Mouse (Mus musculus): ENCODE results near the gene Tspyl2. TPM values are rescaled to one million over a fixed set of nuclear protein-coding genes. Genes with fewer than 3 reads are reported as not detected.
"Not testable (repeated sequence)": the region's sequence is repeated elsewhere in the genome, so short reads cannot be mapped to it uniquely, and the experiment has no call there.

The Tspyl2 gene
- total RNA-seq, 2 experiments from 2014 or later, result 12.0 to 16.7 TPM

- intact Hi-C loops (cut with DNase I), result loop anchor here (5.0 kb wide), 1 partner anchor 189 kb away; no protein-coding TSS in a partner anchor
- no peak for DNase-seq
Measured at GRCm38 (mm10) chrX:152306224-152306623, 36.0 kb downstream of the Tspyl2 start.

- DNase-seq; intact Hi-C loops (cut with DNase I): not testable (repeated sequence)
Measured at GRCm38 (mm10) chrX:152287026-152287425, 55.2 kb downstream of the Tspyl2 start.

Other genes with a start within 250 kb of the Tspyl2 start
- gene Iqsec2, start 198.2 kb downstream of the Tspyl2 start, total RNA-seq (2021), result 10 to 100 TPM; 73.3 to 85.1 TPM
- 10 to 100 TPM; 31.6 to 50.0 TPM for gene Kdm5c, start 109.4 kb downstream of the Tspyl2 start, total RNA-seq (2021)
- 1 to 10 TPM; 2.7 to 3.7 TPM for gene Kantr, start 14.9 kb downstream of the Tspyl2 start, total RNA-seq (2021)
- under 1 TPM; 0.41 to 0.69 TPM for gene Gpr173, start 26.3 kb upstream of the Tspyl2 start, total RNA-seq (2021)
- not detected for gene Cldn34a, start 220.9 kb upstream of the Tspyl2 start, total RNA-seq (2021)